Mouse (Mus musculus) megakaryocyte-erythroid progenitor cell, adult 5-6 weeks (primary cell): ENCODE data around the gene Cpd. TPM values are rescaled to one million over a fixed set of nuclear protein-coding genes. Genes with fewer than 3 reads are reported as not detected.

ENCODE experiments used
- ATAC-seq: replicated peaks from 2 replicates; pipeline ENCODE4 v1.8.0; 2016; ENCODE audit warnings: mild to moderate bottlenecking, inconsistent platforms; ENCODE audit not compliant: severe bottlenecking, poor library complexity, low FRiP score, low TSS enrichment
- total RNA-seq, 2 experiments: library from RNA; stranded (forward) in 1 of 2; stranded (reverse) in 1 of 2; fragments of 200-1000, 215-1000 nt in 1 of 2; fragments of >200 nt in 1 of 2; fragmentation: Nextera tagmentation in 1 of 2; gene quantifications; 2 replicates each; pipeline ENCODE4 v1.2.3; 2014 to 2017

Cpd gene
- total RNA-seq, 2 experiments from 2014 or later: 5.9 to 6.8 TPM

DNA sequence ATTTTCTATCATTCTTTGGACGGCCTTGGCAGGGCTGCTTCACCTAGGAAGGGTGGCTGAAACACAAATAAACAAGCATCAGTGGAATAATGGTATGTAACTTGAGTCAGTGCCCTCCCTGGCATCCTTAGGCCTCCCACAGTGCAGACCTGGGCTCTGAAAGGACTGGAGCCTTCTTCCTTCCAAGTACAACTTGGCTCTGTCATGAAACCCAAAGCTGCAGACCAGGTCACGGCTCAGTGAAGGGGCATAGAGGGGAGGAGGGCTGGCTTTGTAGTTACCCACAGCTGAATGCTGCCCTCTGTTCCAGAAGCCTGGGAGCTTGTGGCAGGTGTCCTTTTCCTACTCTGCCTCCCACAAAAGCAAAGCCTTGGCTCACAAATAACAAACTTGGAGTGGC lies 2.8 kb upstream of the Cpd start:
- ATAC-seq: no peak

- no peak for ATAC-seq
Observed at GRCm38 (mm10) chr11:76848081-76848480, 1.3 kb upstream of the Cpd start.

GRCm38 (mm10) chr11:76847354-76847753 lies 536 bp upstream of the Cpd start:
- ATAC-seq: no peak

GRCm38 (mm10) chr11:76846011-76846877 lies 574 bp downstream of the Cpd start:
- 0 out of 2 replicates have a peak, but pooled peaks have one; percentile 26 for ATAC-seq

DNA sequence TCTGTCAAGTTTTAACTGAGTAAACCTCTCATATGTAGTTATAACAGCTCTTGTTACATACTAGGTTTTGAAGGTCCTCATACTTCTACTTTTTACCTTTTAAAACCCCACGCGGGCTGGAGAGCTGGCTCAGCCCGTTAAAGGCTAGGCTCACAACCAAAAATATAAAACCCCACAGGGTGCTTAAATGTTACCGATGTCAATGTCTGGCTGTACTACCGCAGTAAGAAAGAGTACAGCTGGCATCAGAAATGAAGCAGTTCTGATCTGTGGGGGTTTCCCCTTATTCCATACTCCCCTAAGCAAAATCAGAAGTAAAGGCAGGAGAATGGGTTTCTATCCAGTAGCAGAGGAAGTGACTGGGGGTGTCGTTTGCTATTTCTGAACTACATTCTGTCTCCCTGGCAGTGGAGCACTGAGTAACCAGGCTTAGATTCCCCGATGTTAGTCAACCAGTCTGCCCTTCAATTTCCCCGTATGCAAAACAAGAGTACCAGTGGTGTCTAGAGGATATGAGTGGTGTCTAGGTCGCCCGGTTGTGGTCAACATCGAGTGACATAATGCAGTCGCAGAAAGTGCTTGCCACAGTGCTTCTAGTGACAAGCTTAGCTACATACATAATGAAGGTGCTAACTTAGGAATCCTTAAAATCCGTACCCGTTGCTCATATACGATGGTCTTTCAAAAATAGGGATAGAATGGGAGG lies 1.4 kb downstream of the Cpd start:
- ATAC-seq: no peak

GRCm38 (mm10) chr11:76838573-76838972 lies 8.2 kb downstream of the Cpd start:
- ATAC-seq: peak; percentile 93

- ATAC-seq: no peak
Observed at GRCm38 (mm10) chr11:76836317-76836716, 10.5 kb downstream of the Cpd start.

- peak; percentile 62 for ATAC-seq
Observed at GRCm38 (mm10) chr11:76835868-76836267, 10.9 kb downstream of the Cpd start.

DNA sequence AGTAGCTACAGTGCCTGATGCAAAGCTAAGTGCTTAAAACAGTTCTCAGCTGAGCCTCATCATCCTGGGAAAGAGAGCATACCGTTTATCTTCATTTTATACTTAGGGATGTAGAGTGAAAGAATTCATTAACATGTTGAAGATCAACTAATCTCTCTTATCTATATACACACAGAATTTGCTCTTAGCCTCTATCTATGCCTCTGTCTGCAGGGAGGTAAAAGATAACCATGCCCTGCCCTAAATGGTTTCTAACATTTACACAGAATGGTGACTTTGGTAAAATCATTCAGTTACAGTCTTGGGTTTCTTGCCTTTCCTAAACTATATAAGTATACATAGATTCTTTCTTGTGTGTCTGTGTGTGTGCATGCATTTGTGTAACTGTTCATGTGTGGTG lies 12.2 kb downstream of the Cpd start:
- ATAC-seq: peak; percentile 52

DNA sequence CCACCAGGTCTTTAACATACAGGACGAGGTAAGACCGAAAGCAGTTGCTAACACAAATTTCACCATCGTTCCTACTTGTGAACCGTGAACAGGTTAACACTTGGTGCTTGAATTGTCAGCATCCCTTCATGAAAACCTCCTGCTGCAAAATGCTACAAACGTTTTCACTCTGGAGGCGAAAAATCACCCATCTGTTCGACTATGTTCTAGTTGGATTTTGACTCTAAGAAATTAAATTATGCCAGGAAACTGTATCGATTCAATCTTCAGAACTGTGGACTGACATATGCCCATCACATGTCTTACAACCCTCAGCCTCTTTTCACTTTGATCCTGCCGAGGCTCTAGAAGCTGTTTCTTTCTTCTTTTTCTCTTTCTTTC lies 21.9 kb downstream of the Cpd start:
- no peak for ATAC-seq

DNA sequence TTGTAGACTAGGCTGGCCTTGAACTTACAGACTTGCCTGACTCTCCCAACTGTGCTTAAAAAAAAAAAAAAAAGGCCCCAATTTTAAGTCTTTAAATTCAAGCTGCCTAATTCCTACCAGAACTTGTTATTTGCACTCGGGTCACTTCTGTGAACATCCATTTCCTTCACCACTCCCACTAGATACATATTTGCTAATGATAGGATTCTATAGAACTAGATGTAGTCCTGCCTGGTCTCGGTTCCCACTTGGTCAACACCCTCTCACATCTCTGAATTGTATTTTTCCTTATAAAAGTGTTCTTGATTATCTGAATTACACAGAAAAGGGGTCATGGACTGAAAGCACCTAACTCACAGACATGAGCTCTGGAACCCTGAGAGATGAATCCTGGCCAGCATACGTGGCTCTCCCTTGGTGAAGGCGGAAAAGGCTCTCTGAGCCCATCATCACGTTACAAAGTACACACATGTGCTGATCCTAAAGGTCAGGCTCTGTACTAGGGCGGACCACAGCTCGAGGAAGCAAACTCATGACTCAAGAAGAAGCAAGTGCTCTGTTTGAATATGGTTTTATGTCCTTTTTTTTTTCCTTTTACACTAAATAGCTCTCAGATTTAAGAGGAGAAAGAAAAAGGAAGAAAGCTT lies 22.5 kb downstream of the Cpd start:
- no peak for ATAC-seq

GRCm38 (mm10) chr11:76823641-76824040 lies 23.2 kb downstream of the Cpd start:
- ATAC-seq: no peak

DNA sequence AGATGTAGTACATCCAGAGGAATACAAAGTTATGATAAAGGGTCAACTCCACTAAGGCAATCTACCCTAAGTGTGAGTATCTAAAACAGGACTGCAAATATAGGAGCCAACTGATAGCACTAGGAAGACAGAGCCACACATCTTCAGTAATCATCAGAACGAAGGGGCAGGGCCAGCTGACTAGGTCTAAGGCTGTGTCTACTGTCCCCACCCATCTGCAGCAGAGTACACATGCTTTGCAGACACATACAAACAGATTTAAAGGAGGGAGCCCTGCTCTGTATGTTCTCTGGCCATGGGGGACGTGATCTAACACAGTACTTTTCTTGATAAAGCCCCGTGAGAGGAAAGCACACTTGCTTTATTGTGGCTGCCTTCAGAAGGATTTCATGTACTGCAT lies 25.5 kb downstream of the Cpd start:
- ATAC-seq: peak; percentile 63; the same call in 1 of the 2 replicates

GRCm38 (mm10) chr11:76817664-76818063 lies 29.2 kb downstream of the Cpd start:
- no peak for ATAC-seq

DNA sequence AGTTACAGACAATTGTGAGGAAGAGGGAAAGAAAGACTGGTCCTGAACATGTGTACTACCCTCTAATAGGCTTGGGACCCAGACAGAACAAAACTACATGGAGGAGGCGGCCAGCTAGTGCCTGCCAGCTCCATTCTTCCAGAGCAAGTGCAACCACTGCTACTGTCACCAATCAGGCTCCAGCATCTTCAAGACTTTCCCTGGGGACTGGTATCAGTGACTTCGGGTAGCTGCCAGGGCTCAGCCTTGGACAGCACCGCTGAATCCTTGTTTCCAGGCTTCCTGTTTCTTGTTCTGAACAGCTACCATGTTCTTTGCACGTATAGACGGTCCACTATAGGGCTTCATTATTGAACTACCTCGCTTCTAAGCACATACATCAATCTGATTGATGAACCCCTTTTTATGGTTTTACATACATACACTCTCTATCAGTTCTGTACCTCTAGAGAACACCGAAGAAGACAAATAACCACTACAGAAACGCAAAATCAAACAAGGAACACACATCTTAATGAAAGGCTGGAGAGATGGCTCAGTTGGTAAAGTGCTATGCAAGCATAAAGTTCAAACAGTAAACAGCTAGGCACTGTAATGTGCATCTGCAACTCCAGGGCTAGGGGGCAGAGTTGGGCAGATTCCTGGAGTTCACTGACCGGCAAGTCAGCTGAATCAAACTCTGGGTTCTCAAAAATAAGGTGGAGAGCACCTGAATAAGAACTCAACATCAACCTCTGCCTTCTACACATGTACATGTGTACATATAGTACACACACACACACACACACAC lies 35.9 kb downstream of the Cpd start:
- ATAC-seq: no peak

GRCm38 (mm10) chr11:76809450-76809849 lies 37.4 kb downstream of the Cpd start:
- ATAC-seq: no peak

GRCm38 (mm10) chr11:76808550-76808949 lies 38.3 kb downstream of the Cpd start:
- ATAC-seq: no peak

- ATAC-seq: no peak
Observed at GRCm38 (mm10) chr11:76807007-76807679, 39.7 kb downstream of the Cpd start.

- no peak for ATAC-seq
Observed at GRCm38 (mm10) chr11:76806026-76806425, 40.8 kb downstream of the Cpd start.
